Mouse (Mus musculus) right cerebral cortex, postnatal 10 days (tissue): ENCODE data around the gene Prps1l1.
A peak's percentile ranks its signal among the peaks of the same experiment; 100 is the strongest.

Experiments
- DNase-seq, 2 experiments: peaks; one replicate each; pipeline ENCODE4 v3.0.0; 2021; ENCODE audit warnings: low spot score in 2 of 2

The Prps1l1 gene

DNA sequence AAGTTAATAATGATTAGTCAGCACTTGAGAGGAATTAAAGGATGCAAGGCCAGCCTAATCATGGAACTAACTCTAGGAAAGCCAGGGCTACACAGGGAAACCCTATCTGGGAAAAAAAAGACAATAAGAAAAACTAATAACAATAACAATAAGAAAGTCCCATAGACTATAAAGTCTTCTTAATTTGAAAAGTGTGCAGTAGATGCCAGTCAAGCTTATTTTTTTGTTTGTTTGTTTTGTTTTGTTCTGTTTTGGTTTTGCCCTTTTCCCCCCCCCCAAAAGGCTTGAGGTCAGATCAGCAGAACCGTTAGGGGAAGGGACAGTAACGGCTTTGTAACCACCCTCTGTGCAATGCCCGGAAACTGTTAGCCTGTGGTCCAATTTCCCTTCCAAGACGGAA, at the start of gene Prps1l1:
TSS of gene Prps1l1 (plus strand) at position 301 of the 400 bp plus-strand sequence.
- DNase-seq = no peak

DNA sequence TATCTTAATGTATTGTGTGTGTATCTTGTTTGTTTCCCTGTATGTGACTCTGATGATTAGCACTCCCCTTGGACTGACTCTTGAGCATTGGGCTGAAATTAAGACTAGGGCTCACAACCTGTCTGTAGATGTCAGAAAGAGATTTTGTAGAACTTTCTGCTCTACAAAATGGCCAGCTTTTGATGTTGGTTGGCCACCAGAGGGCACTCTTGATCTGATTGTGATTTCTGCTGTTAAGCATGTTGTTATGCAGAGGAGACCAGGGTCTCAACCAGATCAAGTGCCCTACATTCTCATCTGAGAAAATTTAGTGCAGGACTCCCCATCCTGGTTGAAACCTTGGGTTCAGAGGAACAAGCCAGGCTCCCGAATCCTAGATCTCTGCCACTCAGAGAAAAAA, 46.6 kb upstream of the Prps1l1 start:
- no peak for DNase-seq

DNA sequence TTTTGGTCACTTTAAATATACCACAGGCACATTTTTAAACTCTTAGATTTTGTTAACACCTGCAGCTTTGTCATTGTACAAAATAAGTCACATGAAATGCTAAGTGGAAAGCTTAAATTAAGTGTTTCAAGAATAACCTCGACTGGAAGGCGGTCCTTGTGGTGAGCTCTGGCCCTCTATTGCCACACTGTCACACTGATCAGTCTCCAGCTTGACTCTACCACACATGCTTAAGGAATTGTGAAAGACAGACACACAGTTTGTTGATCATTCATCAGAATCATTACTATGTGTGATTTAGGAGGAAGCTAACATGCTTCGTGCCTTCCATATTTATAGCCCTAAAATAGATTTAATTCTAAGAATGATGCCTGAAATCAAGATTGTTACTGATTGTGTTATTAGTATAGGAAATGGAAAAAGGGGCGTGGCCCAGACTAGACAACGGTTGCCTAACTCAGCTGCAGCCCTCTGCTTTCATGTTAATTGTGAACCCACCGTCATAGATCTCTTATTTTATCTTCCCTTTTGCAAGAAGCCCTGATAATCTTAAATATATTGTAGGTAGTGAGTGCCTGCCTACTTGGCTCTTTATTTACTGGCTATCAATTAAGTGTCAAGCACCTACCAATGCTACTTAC, 35.4 kb upstream of the Prps1l1 start:
- no peak for DNase-seq

DNA sequence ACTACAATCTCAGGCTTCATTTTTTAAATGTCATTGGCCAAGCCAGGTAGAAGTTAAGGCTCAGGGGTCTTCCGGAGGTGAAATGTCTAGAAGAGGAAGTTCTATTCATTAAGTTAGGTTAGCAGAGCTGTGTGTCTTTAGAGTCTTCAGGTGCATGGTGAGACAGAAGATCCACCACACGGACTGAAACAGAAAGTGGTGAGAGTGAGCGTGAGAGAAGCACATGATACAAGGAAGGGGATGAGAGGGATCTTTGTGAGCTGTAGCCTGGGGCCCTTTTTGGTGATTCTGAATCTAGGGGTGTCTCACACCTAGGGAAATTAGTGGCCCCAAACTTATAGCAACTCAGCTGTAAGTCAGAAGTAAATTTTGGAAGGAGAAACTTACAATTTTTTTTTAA, 8.6 kb upstream of the Prps1l1 start:
- no peak for DNase-seq

DNA sequence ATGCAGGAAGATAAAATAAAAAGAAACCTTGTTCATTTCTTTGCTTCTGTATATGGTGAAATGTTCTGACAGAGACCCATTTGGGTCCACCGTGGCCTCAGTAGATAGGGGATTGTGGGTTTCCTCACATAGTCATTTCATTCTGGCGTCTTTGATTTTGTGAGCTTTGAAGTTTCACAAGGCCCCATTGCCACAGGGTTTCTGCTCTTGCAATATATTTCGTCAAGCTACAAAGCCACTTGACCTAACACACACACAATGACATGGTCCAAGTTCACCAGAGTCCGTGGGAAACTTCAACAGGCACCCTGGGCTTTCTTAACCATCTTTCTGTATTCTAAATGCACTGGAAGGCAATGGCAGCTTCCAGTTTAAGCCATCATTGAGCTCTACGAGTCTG, 1.3 kb downstream of the Prps1l1 start:
- no peak for DNase-seq

DNA sequence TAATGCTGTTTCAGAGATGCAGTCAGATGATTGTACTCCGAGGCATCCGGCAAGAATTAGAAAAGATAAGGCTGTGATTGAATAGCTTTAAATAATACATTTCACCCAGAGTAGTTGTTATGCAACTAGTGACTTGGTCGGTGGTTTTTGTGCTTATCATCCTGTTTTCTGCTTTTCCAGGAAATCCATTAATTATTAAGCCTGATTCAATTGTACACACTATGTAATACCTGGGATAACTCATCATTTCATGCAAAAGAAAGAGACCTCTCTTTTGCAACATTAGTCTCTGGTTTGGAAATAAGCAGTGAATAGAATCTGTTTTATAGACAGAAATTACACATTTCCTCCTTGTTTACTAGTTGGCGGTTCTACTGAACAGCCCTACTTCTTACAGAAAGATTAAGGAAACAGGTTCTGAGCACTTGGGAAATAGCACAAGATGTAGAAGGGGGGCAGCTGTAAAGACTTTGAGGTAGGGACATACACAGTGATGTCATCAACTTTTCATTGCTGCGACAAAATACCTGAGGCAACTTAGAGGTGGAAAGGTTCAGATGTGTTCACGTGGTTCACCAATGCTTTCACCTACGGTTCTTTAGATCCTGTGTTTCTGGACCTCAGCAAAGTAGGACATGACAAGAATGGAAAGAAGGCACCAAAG, 5.1 kb downstream of the Prps1l1 start:
- no peak for DNase-seq

DNA sequence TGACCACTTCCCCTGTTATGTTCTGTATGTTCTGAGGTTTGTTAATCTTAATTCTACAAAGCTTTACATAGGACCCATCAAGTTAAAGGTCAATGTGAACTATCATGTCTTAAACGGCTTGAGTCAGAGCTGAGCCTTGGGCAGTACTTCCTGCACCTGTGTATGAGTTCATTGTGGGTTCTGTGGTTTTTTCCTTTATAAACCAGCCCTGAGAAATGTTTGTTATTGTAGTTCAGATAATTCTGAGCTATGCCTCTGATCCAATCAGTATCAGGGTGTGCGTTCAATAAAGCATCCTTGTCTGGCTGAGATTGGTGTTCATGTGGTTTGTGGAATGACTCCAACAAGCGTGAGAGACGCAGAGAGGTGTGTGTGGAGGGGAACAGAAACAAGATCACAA, 5.8 kb downstream of the Prps1l1 start:
- DNase-seq = no peak

DNA sequence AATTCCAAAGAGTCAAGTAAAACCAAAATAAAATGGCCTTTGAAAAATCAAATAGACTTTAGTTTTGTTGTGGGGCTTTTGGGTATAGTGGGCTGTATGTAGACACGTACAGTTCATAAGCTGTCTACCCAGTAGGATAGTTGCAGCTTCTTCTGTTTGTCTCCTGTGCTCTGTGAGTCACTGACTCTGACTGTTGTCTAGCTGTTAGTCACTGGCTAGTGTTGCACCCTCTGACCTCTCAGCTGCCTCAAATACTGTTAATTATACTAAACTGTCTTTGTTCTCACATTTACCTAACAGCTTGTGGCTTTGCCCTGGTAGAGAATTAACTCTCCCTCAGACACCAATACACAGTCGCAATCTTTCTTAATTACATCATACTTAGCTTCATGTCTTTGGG, 7.3 kb downstream of the Prps1l1 start:
- no peak for DNase-seq

DNA sequence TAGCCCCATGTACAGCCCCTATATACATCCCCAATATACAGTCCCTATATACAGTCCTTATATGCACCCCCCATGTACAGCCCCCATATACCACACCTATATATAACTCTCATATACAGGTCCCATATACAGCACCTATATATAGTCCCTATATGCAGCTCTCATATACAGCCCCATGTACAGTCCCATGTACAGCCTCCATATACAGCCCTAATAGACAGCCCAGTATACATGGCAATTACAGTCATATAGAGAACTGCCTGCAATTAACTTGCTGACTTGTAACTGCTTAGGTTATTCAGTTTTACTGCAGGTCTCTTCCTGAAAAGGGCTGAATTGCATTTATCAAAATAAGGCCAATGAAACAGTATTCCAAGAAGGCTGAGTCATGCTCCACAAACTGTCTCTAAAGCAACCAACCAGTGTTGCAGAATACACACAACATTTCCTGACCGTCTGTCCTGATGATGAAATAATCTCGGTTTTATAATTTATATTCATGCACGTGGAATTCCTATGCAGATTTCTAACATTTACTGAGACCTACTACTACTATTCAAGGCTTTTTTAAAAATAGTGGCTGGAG, 13.1 kb downstream of the Prps1l1 start:
- no peak for DNase-seq

DNA sequence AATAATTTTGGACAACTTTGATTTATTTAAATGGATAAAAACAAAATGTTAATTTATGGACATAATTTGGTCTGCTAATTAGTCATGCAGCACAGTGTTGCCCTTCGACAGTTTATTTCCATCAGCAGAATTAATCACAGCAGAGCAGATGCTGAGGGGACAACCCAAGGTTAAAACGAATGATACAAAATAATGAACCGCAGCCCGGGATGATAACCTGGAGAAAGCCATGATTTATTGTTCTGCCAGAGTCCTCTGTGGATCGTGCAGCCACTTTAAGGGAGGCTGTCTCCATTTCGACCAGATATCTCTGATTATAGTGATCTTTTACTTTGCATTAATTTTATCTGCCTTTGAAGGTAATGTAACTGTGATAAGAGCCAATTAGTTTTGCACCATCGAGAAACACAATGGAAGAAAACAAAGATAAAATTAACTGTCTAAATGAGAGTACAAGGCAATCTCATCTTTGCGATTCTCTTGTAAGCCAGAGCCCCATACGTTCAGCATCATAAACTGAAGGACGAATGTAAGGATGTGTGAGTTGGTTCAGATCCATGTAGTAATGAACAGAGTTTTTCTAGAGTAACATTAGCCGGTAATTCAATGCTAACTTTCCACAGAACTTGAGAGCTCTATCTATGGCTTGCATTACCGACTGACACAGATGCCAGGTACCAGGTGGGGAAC, 14.4 kb downstream of the Prps1l1 start:
- no peak for DNase-seq

DNA sequence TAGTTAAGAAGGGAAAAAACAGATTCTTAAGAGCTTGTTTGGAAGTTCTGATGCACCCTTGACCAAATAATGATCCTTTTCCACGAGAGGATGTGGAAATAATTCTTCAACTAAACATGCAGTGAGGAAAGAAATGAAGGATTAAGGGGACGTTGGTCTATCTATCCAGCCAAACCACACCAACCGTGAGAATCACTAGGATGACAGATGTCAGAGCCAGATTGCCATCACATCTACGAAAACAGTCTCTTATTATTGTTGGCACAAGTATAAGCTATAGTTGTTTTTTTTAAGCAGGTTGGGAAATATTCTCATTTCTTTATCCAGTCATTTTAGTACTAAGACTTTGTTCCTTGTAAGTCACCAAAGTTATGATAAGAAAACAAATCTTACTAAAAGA, 15.8 kb downstream of the Prps1l1 start:
- DNase-seq = no peak

DNA sequence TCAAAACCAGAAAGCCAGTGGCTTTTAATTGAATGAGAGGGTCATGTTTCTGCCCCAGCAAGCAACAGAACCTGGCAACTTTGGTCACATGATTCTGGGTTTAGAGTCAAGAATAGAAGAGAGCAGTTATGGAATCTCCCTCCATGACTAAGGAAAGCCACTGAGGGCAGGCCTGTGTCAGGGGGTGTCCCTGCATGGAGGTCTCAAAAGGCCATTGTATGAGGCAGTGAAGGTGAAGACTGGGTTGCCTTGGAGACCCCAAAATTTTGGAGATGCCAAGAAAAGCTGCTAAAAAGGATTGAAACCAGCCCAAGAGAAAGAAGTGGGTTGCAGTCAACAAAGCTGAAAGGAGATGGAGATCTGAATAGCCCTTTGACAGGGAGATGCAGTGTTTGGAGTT, 21.2 kb downstream of the Prps1l1 start:
- DNase-seq = peak in 1 of 2 experiments; percentile 40

DNA sequence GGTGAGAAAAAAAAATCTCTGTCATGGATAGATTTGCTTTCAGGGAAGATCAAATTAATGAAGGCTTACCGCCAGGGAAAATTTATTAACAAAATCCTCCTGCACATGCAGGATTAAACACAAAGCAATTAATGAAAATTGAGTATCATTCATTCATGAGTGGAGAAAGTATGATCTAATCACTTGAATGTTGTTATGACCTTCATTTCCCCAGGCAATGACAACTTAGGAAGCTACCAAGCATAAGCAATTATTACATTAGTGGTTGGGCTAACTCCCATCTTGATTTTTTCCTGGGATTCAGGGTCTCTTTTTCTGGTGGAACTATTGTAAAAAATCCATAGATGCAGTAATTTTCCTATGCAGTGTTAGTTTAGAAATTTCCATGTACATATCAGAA, 23.3 kb downstream of the Prps1l1 start:
- no peak for DNase-seq

DNA sequence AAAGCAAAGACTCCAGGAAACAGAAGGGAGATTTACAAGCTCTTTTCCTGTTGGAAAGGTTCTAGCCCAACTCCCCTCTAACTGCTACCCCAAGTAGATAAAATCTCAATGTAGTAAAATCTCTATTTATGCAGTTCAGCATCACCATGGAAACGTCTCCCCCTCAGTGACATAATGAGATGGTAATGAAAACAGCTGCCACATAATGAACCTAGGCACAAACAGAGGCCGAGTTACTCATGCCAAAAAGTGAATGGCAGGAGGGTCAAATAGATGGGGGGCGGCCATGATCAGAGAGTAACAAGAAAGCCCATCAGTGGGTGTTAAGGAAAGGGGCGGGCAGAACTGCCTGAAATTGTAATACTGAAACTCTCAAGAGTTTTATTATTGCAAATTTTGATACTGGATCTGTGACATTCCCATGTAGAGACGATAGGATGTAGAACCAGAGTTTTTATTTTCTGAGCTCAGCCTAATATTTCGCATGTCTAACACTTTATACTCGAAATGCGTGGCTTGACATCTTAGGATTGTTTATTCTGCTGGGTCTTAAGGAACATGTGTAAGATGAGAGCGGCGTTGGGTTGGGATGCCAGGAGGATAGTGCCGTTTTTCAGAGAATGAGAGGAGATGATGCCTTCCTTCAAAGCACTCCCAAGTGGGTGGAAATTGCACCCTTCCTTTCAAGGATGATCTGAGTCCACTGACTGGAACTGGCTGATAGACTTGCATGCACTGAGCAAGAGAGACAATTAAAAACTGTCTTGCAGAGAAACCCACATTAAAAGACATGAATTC, 24.0 kb downstream of the Prps1l1 start:
- peak; percentile 54 to 77 for DNase-seq

DNA sequence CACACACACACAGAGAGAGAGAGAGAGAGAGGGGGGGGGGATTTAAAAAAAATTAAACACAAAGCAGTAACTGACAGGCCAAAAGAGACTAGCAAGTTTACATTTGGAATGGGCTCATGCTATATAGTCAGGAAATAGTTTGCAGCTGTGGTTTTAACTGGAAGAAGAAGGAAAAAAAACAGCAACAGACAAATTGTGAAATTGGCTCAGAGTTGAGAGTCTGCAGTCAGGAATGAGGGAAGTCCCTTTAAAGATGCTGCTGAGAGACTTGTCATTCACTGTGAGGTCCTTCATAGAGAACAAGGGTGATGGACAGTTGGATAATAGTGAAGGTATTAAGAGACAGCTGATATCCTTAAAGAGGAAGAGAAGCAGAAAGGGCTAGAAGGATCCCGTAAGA, 26.9 kb downstream of the Prps1l1 start:
- no peak for DNase-seq

DNA sequence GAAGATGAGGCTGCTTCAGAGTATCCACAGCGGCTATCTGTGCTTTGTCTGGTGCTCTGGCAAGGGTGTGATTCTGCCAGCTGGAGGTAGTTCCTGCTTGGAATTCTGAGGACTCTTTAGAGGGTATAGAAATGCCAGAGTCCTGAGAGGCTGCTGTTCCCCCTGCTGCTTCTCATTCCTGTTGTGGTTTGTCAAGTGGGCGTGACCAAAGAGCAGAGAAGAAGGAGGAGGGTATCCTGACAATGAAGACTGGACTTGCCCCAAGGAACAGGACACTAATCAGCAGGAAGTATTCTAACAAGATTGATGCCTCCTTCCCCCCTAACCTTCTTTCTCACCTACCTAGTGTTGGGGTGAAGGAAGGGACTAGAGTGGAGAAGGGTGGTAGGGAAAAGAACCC, 29.4 kb downstream of the Prps1l1 start:
- DNase-seq = no peak

DNA sequence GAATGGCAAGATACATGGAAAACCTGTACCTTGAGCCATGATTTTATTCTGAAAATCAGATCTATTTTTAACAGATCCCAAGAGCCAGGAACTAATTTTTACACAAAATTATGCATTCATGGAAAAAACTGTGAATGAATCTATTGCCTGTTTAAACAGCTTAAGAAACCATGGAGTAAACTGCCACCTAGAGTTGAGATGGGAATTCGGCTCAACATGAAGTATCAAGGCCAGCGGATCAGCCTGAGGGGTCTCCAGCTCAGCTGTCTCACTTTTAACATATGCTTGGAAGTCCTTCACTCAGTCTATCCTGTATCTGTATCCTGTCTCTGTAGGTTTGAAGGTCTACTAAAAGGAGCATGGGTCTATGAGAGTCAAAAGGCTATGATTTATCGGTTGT, 31.5 kb downstream of the Prps1l1 start:
- DNase-seq = no peak

DNA sequence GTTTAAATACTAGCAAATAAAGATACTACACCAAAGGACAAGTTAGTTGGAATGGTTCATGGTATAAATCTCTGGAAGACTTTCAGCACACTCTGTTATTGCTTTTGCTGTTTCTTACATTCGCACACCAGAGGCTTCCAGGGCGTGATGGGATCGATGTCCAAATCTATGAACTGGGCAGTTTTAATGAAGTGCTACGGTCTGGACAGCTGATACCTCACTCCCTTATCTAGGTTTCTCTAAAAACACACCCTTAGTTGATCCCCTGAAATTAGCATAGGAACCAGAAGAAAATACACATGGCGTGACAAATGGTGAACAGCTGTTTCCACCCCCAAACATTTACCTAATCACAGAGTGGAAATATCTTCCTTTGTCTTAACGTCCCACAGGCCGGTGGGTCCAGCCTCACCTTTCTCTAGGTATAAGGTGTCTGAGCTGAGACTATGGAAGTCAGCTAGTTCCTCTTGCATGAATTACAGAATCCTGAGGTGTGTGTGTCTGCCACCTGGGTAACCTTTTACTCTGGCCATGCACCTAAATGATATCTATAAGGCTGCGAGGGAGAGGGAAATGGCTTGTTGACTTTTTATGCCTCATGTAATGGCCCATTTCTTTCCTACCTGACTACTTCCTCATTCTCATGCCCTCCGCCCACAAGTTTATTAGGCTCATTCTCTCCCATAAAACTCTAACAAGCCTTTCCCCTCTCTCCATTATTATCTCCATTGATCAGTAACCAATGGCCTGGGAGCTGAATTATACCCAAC, 32.1 kb downstream of the Prps1l1 start:
- no peak for DNase-seq

DNA sequence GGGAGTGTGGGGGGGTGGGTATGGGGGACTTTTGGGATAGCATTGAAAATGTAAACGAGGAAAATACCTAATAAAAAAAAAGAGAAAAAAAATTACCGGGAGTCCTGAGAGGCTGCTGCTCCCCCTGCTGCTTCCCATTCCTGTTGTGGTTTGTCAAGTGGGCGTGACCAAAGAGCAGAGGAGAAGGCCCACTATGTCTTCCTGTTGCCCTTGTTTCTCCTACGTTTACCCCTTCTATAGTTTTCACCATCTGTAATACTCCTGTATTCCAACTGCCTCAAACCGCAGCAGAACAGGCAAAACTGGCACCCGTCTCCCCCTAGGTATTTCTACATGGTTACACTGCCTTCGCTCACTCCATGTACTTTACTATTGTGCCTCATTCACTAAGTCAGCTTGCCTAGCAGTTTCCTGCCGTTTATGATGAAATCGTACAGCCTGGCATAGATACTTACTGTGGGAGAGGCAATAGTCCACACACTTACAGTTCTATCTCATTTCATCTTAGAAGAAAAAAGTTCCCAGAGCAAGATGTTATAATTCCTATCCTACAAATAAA, 34.2 kb downstream of the Prps1l1 start:
- DNase-seq = no peak

DNA sequence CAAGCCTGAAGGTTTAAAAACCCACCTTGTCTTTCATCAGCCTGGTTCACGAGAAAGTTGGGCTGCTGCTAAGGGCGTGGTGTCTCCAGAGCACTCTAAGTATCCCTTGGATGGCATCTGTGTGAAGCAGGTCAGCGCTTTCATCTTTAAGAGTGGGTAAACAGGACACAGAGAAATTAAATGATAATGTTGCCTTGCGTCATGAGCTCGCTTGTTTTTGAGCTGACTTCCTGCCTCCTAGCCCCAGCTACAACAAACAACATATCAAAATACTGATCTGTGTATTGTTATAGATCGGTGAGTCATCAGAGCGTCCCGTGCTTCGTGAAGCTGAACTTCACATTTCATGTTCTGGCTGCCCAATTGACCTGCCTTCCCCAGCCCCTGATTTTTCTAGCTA, 36.7 kb downstream of the Prps1l1 start:
- DNase-seq = no peak

DNA sequence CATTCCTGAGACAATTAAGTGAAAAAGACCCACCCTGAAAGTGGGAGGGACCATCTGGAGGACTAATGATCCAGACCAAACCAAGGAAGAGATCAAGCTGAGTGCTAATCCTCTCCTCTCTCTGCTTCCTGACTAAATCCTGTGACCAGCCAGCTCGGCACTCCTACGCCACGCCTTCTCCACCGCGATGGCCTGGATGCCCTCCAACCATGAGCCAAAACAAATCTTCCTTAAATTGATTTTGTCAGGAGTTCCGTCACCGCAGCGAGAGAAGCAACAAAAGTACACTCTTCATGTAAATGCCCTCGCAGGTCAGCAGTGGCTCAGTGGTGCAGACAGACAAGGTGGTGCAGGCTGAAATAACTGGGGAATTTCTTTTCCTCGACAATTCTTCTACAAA, 37.5 kb downstream of the Prps1l1 start:
- no peak for DNase-seq
